Mouse (Mus musculus): ENCODE measurements around the gene Gsk3a. TPM values are rescaled to one million over a fixed set of nuclear protein-coding genes. Genes with fewer than 3 reads are reported as not detected.
A peak's percentile ranks its signal among the peaks of the same experiment; 100 is the strongest.

The Gsk3a gene
- 15.9 and 17.4 TPM in 2 replicates for polyA plus RNA-seq (2016; fragmentation: Nextera tagmentation; extraction: Ambion mirVana)

DNA sequence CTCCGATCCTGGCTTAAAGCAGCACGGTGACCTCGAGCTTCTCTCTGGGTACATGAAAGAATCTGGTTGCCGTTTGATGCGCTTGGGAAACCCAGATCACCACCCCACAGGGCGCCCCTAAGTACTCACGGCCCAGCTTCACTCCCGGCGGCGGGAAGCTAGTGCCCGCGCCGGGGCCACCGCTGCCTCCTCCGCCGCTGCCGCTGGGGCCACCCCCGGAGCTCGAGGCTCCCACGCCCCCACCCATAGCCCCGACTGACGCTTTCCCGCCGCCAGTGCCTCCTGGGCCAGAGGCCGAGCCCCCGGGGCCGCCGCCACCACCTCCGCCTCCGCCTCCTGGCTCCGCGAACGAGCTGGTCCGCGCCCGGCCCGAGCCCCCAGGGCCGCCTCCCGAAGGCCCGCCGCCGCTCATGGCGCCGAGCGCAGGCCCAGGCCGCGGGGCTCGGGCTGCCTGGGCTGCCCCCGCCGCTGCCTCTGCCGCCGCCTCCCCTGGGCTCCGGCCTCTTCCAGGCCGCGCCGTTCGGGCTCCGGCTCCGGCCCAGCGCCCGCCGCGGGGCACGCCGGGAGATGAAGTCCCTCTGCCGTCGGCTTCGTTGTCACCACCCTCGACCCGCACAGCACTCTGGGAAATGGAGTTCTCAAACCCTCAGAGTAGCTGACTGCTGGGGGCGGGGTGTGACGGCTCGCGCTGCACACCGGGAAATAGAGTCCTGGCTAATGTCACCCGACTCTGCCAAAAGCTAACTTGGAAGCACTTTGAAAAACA lies at the start of gene Gsk3a:
Gene Gsk3a, minus strand, starts transcription at position 603 of the 766 bp plus-strand sequence.
- Histone ChIP-seq H3K27ac (peak within 1 kb of the TSS; percentile 80), H3K27me3 (no peaks in the 10 kb centered on the region), H3K9me3 (no peaks in the 10 kb centered on the region), H3K4me2 (replicated peaks) (peak within 1 kb of the TSS; percentile 74), H3K9ac (peak within 1 kb of the TSS; percentile 99), H3K4me3 (peak within 1 kb of the TSS; percentile 97), H3K4me1 (peaks cover 21% of the 10 kb centered on the region), H3K36me3 (peaks cover 34% of the 10 kb centered on the region)
- under 1% methylated on average over 71 of the region's 76 CpGs for WGBS
- peak; percentile 83 for ATAC-seq (ENCODE audit: insufficient number of reproducible peaks, insufficient read depth, low FRiP score, low TSS enrichment)

- Histone ChIP-seq H3K4me2 (replicated peaks) (no peak overlapping the region), H3K27me3 (no peaks in the 10 kb centered on the region), H3K4me1 (peaks cover 30% of the 10 kb centered on the region), H3K36me3 (peaks cover 74% of the 10 kb centered on the region), H3K27ac (no peak overlapping the region), H3K9ac (no peak overlapping the region), H3K4me3 (no peak overlapping the region), H3K9me3 (no peaks in the 10 kb centered on the region; the same call in 1 of the 2 replicates)
- WGBS = 85% methylated on average over 8 of the region's 8 CpGs
- ATAC-seq (ENCODE audit: insufficient number of reproducible peaks, insufficient read depth, low FRiP score, low TSS enrichment) = no peak
Observed at GRCm38 (mm10) chr7:25286989-25287388, 49.3 kb upstream of the Gsk3a start.

- no peak overlapping the region for H3K4me2 ChIP-seq (replicated peaks)
- 93% methylated on average over 20 of the region's 20 CpGs for WGBS
- no peak for ATAC-seq (ENCODE audit: insufficient number of reproducible peaks, insufficient read depth, low FRiP score, low TSS enrichment)
- peaks cover 61% of the 10 kb centered on the region for H3K36me3 ChIP-seq
- H3K27ac ChIP-seq = no peak overlapping the region
- no peak overlapping the region for H3K4me3 ChIP-seq
- no peaks in the 10 kb centered on the region; the same call in 1 of the 2 replicates for H3K9me3 ChIP-seq
- H3K27me3 ChIP-seq = no peaks in the 10 kb centered on the region
- H3K9ac ChIP-seq = 0 out of 2 replicates have a peak overlapping the region, but pooled peaks have one; percentile 33
- H3K4me1 ChIP-seq = peaks cover 34% of the 10 kb centered on the region
Observed at GRCm38 (mm10) chr7:25285511-25286238, 48.0 kb upstream of the Gsk3a start.

DNA sequence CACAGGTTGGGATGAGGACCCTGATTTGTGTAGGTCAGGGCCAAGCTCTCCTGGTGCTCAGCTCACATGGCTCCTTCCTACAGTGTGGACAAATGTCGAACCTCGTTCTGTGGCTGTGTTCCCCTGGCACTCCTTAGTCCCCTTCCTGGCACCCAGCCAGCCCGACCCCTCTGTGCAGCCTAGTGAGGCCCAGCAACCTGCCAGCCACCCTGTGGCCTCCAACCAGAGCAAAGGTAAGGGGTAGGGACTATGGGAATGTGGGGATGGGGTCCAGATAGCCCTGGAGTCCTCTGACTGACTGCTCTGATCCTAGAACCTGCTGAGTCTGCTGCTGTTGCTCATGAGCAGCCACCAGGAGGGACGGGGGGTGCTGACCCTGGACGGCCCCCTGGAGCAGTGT lies 47.1 kb upstream of the Gsk3a start:
- Histone ChIP-seq H3K4me2 (replicated peaks) (peak overlapping the region; percentile 92), H3K4me3 (peak overlapping the region; percentile 89), H3K27me3 (no peaks in the 10 kb centered on the region), H3K4me1 (peaks cover 41% of the 10 kb centered on the region), H3K36me3 (peaks cover 52% of the 10 kb centered on the region), H3K27ac (0 out of 2 replicates have a peak overlapping the region, but pooled peaks have one; percentile 99), H3K9ac (peak overlapping the region; percentile 33; the same call in 1 of the 2 replicates), H3K9me3 (no peaks in the 10 kb centered on the region; the same call in 1 of the 2 replicates)
- ATAC-seq (ENCODE audit: insufficient number of reproducible peaks, insufficient read depth, low FRiP score, low TSS enrichment) = no peak
- WGBS = 76% methylated on average over 5 of the region's 5 CpGs

DNA sequence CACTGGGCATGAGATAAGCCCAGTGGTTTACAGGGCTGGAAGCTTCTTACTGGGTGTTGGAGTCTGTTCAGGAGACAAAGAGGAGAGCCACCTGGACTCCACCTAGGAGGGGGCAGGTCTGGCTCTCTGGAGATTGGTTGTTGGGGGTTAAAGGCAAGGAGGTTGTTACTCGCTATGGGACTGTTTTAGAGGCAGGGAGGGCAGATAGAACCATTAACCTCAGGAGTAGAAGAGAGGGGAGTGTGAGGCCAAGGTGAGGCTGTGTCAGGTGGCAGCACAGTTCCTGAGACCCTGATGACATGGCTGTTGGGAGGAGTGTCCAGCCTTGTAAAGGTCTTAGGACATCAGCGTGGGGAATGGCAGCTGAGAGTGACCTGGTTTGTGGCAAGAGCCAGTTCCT lies 46.5 kb upstream of the Gsk3a start:
- Histone ChIP-seq H3K27me3 (no peaks in the 10 kb centered on the region), H3K9me3 (no peaks in the 10 kb centered on the region; the same call in 1 of the 2 replicates), H3K4me3 (peak overlapping the region; percentile 89), H3K36me3 (peaks cover 46% of the 10 kb centered on the region), H3K9ac (peak overlapping the region; percentile 80), H3K4me2 (replicated peaks) (peak overlapping the region; percentile 92), H3K27ac (peak overlapping the region; percentile 99), H3K4me1 (peaks cover 41% of the 10 kb centered on the region)
- WGBS = 77% methylated on average over 2 of the region's 2 CpGs
- no peak for ATAC-seq (ENCODE audit: insufficient number of reproducible peaks, insufficient read depth, low FRiP score, low TSS enrichment)

- Histone ChIP-seq H3K4me2 (replicated peaks) (peak overlapping the region; percentile 92), H3K36me3 (peaks cover 41% of the 10 kb centered on the region), H3K4me3 (peak overlapping the region; percentile 89), H3K27me3 (no peaks in the 10 kb centered on the region), H3K4me1 (peaks cover 41% of the 10 kb centered on the region), H3K9ac (peak overlapping the region; percentile 80), H3K27ac (peak overlapping the region; percentile 99), H3K9me3 (no peaks in the 10 kb centered on the region; the same call in 1 of the 2 replicates)
- 12% methylated on average over 5 of the region's 5 CpGs for WGBS
- no peak for ATAC-seq (ENCODE audit: insufficient number of reproducible peaks, insufficient read depth, low FRiP score, low TSS enrichment)
Observed at GRCm38 (mm10) chr7:25283637-25284036, 46.0 kb upstream of the Gsk3a start.

- Histone ChIP-seq H3K4me3 (peak overlapping the region; percentile 89), H3K9ac (peak overlapping the region; percentile 80), H3K36me3 (peaks cover 32% of the 10 kb centered on the region), H3K4me1 (peaks cover 43% of the 10 kb centered on the region), H3K4me2 (replicated peaks) (peak overlapping the region; percentile 92), H3K27me3 (no peaks in the 10 kb centered on the region), H3K27ac (peak overlapping the region; percentile 99), H3K9me3 (no peaks in the 10 kb centered on the region)
- no peak for ATAC-seq (ENCODE audit: insufficient number of reproducible peaks, insufficient read depth, low FRiP score, low TSS enrichment)
- WGBS = 1% methylated on average over 27 of the region's 36 CpGs
Observed at GRCm38 (mm10) chr7:25282731-25283211, 45.1 kb upstream of the Gsk3a start.

DNA sequence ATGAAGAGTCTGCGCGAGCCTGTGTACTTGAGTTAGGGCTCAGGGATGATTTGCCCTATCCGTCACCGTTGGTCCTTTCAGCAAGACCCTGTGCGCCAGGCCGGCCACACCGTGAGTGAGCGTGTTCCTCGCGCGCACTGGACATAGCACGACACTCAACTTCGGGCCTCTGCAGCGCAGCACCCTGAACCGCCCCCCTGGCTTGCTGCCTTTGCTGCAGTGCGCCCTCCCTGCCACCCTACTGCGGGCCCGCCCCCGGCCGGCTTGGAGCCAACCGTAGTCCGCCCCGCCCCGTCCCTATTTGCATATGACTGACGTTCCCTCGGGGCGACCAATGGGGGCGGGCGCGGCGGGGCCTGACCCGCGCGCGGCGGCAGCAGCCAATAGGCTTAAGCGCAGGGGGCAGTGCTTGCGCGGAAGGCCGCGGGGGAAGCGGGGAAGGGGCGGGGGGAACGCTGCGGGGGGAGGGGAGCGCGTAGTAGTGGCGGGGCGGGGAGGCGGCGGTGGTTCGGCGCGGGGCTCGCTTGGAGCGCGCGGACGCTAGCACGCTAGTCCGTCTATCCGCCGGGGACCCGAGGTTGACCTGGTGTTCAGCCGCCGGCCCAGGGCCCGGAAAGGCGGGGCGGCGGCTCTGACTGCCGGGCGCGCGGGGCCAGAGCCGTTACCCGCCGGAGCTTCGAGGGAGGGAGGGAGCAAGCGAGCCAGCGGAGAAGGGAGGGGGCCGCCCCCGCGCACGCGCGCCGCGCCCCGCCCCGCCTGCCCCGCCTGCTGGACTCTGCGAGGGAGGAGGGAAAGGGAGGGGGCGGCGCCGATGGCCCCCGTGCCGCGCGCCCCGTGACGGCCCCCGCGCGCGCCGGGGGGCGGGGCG lies 44.3 kb upstream of the Gsk3a start:
- WGBS = 1% methylated on average over 68 of the region's 108 CpGs
- no peaks in the 10 kb centered on the region for H3K27me3 ChIP-seq
- no peaks in the 10 kb centered on the region for H3K9me3 ChIP-seq
- peaks cover 50% of the 10 kb centered on the region for H3K4me1 ChIP-seq
- H3K4me2 ChIP-seq (replicated peaks) = peak overlapping the region; percentile 92
- H3K36me3 ChIP-seq = peaks cover 24% of the 10 kb centered on the region
- peak overlapping the region; percentile 80 for H3K9ac ChIP-seq
- H3K27ac ChIP-seq = peak overlapping the region; percentile 99
- peak overlapping the region; percentile 89 for H3K4me3 ChIP-seq
- ATAC-seq (ENCODE audit: insufficient number of reproducible peaks, insufficient read depth, low FRiP score, low TSS enrichment) = peak; percentile 65

DNA sequence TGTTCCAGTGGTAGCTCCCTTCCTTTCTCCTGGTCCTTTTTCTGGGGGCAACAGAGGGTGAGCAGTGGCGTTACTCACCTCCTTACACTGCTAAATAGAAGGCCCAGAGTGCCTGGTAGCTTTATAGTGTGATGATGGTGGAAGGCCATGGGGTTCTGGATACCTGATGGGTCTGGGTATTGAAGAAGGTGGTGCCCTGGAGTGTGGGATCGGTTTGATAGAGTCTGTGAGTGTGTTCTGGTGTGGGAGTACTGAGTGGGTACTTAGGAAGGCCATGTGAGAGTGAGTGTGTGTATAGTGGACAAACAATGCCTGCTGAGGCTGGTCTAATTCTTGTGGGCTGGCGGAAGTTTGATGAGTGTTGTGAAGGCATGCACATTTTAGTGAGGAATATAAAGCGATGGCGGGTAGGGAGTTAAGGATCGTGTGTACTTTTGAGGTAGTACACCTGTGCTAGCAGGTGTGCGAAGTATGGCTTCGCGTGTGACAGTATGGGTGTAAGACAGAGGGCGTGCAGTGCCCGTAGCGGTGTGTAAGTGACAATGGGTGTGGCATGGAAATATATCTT lies 43.6 kb upstream of the Gsk3a start:
- H3K4me3 ChIP-seq = peak overlapping the region; percentile 89
- H3K27me3 ChIP-seq = no peaks in the 10 kb centered on the region
- no peaks in the 10 kb centered on the region for H3K9me3 ChIP-seq
- peak overlapping the region; percentile 99 for H3K27ac ChIP-seq
- WGBS = 24% methylated on average over 12 of the region's 12 CpGs
- peak overlapping the region; percentile 92 for H3K4me2 ChIP-seq (replicated peaks)
- 0 out of 2 replicates have a peak, but pooled peaks have one; percentile 0 for ATAC-seq (ENCODE audit: insufficient number of reproducible peaks, insufficient read depth, low FRiP score, low TSS enrichment)
- peaks cover 50% of the 10 kb centered on the region for H3K4me1 ChIP-seq
- H3K9ac ChIP-seq = peak overlapping the region; percentile 61; the same call in 1 of the 2 replicates
- peaks cover 17% of the 10 kb centered on the region for H3K36me3 ChIP-seq

- H3K4me2 ChIP-seq (replicated peaks) = peak overlapping the region; percentile 92
- peaks cover 6% of the 10 kb centered on the region for H3K36me3 ChIP-seq
- H3K4me1 ChIP-seq = peaks cover 59% of the 10 kb centered on the region
- peak overlapping the region; percentile 99 for H3K27ac ChIP-seq
- H3K27me3 ChIP-seq = no peaks in the 10 kb centered on the region
- H3K9me3 ChIP-seq = no peaks in the 10 kb centered on the region
- peak overlapping the region; percentile 89 for H3K4me3 ChIP-seq
- peak; percentile 61 for ATAC-seq (ENCODE audit: insufficient number of reproducible peaks, insufficient read depth, low FRiP score, low TSS enrichment)
- H3K9ac ChIP-seq = peak overlapping the region; percentile 61
- WGBS = 0% methylated on average over 6 of the region's 6 CpGs
Observed at GRCm38 (mm10) chr7:25279861-25280791, 42.5 kb upstream of the Gsk3a start.
